ENCODE assay signal across 9 mouse cellular contexts in genomic region chr19:60417611-60418010, GRCm38 (mm10). TPM values are rescaled to one million over a fixed set of nuclear protein-coding genes. Genes with fewer than 3 reads are reported as not detected.
DNase-seq lines count a peak whose midpoint lies in the region; ATAC-seq lines count a peak whose summit lies in the region.
"Had no signal": no experiment of that assay in that cellular context is flagged by ENCODE, and none has a peak within 500 bp of the region (broad histone marks: within the 10 kb centered on the region; RNA-seq: fewer than 3 reads in every experiment).

No protein-coding gene starts in this region.

- H3K36me3 ChIP-seq in neural tube, embryonic 11.5 days (ENCODE audit: control insufficient read depth, insufficient read depth, low read length): no peaks in the 10 kb centered on the region
- H3K36me3 ChIP-seq in neural tube, embryonic 15.5 days: no peaks in the 10 kb centered on the region
- no peaks in the 10 kb centered on the region for H3K36me3 ChIP-seq in intestine, embryonic 15.5 days
- H3K36me3 ChIP-seq: lung, embryonic 15.5 days had no signal

- no peaks in the 10 kb centered on the region for H3K4me1 ChIP-seq in neural tube, embryonic 11.5 days (ENCODE audit: control insufficient read depth, insufficient read depth, low read length)
- H3K4me1 ChIP-seq in neural tube, embryonic 15.5 days: no peaks in the 10 kb centered on the region
- no peaks in the 10 kb centered on the region for H3K4me1 ChIP-seq in intestine, embryonic 15.5 days (replicated peaks)
- H3K4me1 ChIP-seq: lung, embryonic 15.5 days had no signal

- no peak overlapping the region for H3K9ac ChIP-seq in neural tube, embryonic 11.5 days (ENCODE audit: low read length)
- no peak overlapping the region for H3K9ac ChIP-seq in neural tube, embryonic 15.5 days (replicated peaks)
- H3K9ac ChIP-seq in intestine, embryonic 15.5 days: no peak overlapping the region
- H3K9ac ChIP-seq: lung, embryonic 15.5 days had no signal

- no peak overlapping the region for H3K27ac ChIP-seq in neural tube, embryonic 11.5 days (ENCODE audit: low read depth, low read length)
- no peak overlapping the region for H3K27ac ChIP-seq in neural tube, embryonic 15.5 days (replicated peaks)
- no peak overlapping the region for H3K27ac ChIP-seq in intestine, embryonic 15.5 days
- H3K27ac ChIP-seq: lung, embryonic 15.5 days had no signal

- no peaks in the 10 kb centered on the region for H3K27me3 ChIP-seq in neural tube, embryonic 11.5 days (ENCODE audit: control insufficient read depth, insufficient read depth, low read length)
- no peaks in the 10 kb centered on the region for H3K27me3 ChIP-seq in neural tube, embryonic 15.5 days (replicated peaks)
- no peaks in the 10 kb centered on the region for H3K27me3 ChIP-seq in intestine, embryonic 15.5 days (replicated peaks)
- H3K27me3 ChIP-seq: lung, embryonic 15.5 days had no signal

- H3K9me3 ChIP-seq in neural tube, embryonic 11.5 days (ENCODE audit: control insufficient read depth, low read length): no peaks in the 10 kb centered on the region
- H3K9me3 ChIP-seq in neural tube, embryonic 15.5 days (replicated peaks): no peaks in the 10 kb centered on the region
- no peaks in the 10 kb centered on the region for H3K9me3 ChIP-seq in intestine, embryonic 15.5 days
- H3K9me3 ChIP-seq: lung, embryonic 15.5 days had no signal

- H3K4me3 ChIP-seq in neural tube, embryonic 11.5 days (ENCODE audit: low read depth, low read length): no peak overlapping the region
- no peak overlapping the region for H3K4me3 ChIP-seq in neural tube, embryonic 15.5 days (replicated peaks)
- H3K4me3 ChIP-seq in intestine, embryonic 15.5 days (replicated peaks): no peak overlapping the region
- H3K4me3 ChIP-seq: lung, embryonic 15.5 days had no signal

- no peak overlapping the region for H3K4me2 ChIP-seq in neural tube, embryonic 11.5 days (ENCODE audit: low read depth)
- H3K4me2 ChIP-seq in neural tube, embryonic 15.5 days: no peak overlapping the region
- no peak overlapping the region for H3K4me2 ChIP-seq in intestine, embryonic 15.5 days (replicated peaks)
- H3K4me2 ChIP-seq: lung, embryonic 15.5 days had no signal

- ATAC-seq in neural tube, embryonic 11.5 days (ENCODE audit: insufficient read depth, low FRiP score, low TSS enrichment): no peak
- ATAC-seq in neural tube, embryonic 15.5 days (ENCODE audit: low FRiP score): no peak
- no peak for ATAC-seq in intestine, embryonic 15.5 days

- peak; percentile 15 to 36 for DNase-seq in cerebellum, postnatal 14 days
- DNase-seq in cerebellum, adult 9-10 months: no peak
- DNase-seq in neural tube, embryonic 11.5 days (ENCODE audit: low spot score): peak; percentile 23
- DNase-seq in kidney, postnatal 36 days: peak; percentile 29 to 34
- DNase-seq in right cerebral cortex, postnatal 25 days: peak; percentile 22
- DNase-seq in cerebellum, postnatal 36 days: no peak

- WGBS in neural tube, embryonic 11.5 days: 44% methylated on average over 1 of the region's 1 CpGs
- WGBS in neural tube, embryonic 15.5 days: 82% methylated on average over 1 of the region's 1 CpGs
- 47% methylated on average over 1 of the region's 1 CpGs for WGBS in intestine, embryonic 15.5 days

RNA-seq across cellular contexts. Expression of gene Prlhr, which starts 50.5 kb away (rescaled TPM):
- polyA plus RNA-seq in neural tube, embryonic 11.5 days (2014; fragmentation: Nextera tagmentation; extraction: Ambion mirVana): not detected in 2 replicates
- polyA plus RNA-seq in neural tube, embryonic 15.5 days (2015; fragmentation: Nextera tagmentation; extraction: Ambion mirVana): 0.19 and 0.47 TPM in 2 replicates
- polyA plus RNA-seq in intestine, embryonic 15.5 days (2015; fragmentation: Nextera tagmentation; extraction: Ambion mirVana): not detected in 2 replicates
- polyA plus RNA-seq: lung, embryonic 15.5 days had no signal

Comparison
In these comparisons a context has a peak if more than half of its experiments do, and no peak if none do; other contexts are left out.
1. DNase-seq: peak in cerebellum, postnatal 14 days (2 of 2), neural tube, embryonic 11.5 days (single experiment), kidney, postnatal 36 days (2 of 2) and right cerebral cortex, postnatal 25 days (single experiment); none in cerebellum, adult 9-10 months (single experiment) and cerebellum, postnatal 36 days (0 of 2).